Mouse (Mus musculus): ENCODE measurements around the gene Clk1.

DNA sequence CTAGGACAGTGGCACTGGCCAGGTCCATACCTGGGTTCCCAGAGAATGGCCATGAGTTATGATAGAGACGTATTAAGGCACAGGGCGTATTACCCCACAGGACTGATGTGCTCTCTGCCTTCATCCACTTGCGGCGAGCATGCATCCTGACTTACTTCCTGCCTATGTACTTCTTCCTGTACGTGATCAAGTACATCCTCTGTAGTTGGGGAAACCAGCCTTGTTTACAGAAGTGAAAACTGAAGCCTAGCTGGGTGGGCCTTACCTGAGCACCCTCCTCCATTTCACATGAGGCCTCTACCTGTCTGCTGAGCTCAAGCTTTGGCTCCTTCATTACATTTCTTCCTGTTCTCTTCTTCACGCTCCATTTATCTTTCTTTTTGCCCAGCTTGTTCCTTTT is 30.4 kb upstream of the Clk1 start:
- TF ChIP-seq ZNF384 (IDR thresholded peaks at IDR 0.05; ENCODE audit: low read depth, low read length) = no peak
- TF ChIP-seq HCFC1 (IDR thresholded peaks at IDR 0.05; ENCODE audit: borderline replicate concordance, insufficient read depth, low read length) = no peak
